In genomic region chr15:83553831-83554230, GRCm38 (mm10) we compare ENCODE assay signal across 16 mouse cellular contexts. TPM values are rescaled to one million over a fixed set of nuclear protein-coding genes. Genes with fewer than 3 reads are reported as not detected.
DNase-seq lines count a peak whose midpoint lies in the region; ATAC-seq and TF ChIP-seq lines count a peak whose summit lies in the region.
"Had no signal": no experiment of that assay in that cellular context is flagged by ENCODE, and none has a peak within 500 bp of the region (broad histone marks: within the 10 kb centered on the region; RNA-seq: fewer than 3 reads in every experiment).

No protein-coding gene starts in this region.

- H3K4me3 ChIP-seq in heart, postnatal 0 days (ENCODE audit: low read depth, low read length) = no peak overlapping the region
- H3K4me3 ChIP-seq in heart, embryonic 11.5 days (ENCODE audit: low read depth, low read length) = no peak overlapping the region
- H3K4me3 ChIP-seq in midbrain, postnatal 0 days (ENCODE audit: low read depth, low read length) = no peak overlapping the region
- no peak overlapping the region for H3K4me3 ChIP-seq in midbrain, embryonic 10.5 days
- H3K4me3 ChIP-seq: embryonic facial prominence, embryonic 12.5 days; midbrain, embryonic 15.5 days; neural tube, embryonic 12.5 days had no signal

- H3K4me1 ChIP-seq in heart, postnatal 0 days (ENCODE audit: control insufficient read depth, insufficient read depth) = peaks cover 8% of the 10 kb centered on the region; the same call in 1 of the 2 replicates
- peaks cover 5% of the 10 kb centered on the region; the same call in 1 of the 2 replicates for H3K4me1 ChIP-seq in heart, embryonic 11.5 days (ENCODE audit: control insufficient read depth, insufficient read depth, low read length)
- H3K4me1 ChIP-seq in midbrain, postnatal 0 days (ENCODE audit: insufficient read depth, low read length) = no peaks in the 10 kb centered on the region
- H3K4me1 ChIP-seq in midbrain, embryonic 10.5 days = peaks cover 15% of the 10 kb centered on the region

- no peak overlapping the region for H3K27ac ChIP-seq in heart, postnatal 0 days (ENCODE audit: low read depth)
- H3K27ac ChIP-seq in heart, embryonic 11.5 days (ENCODE audit: low read depth, low read length) = no peak overlapping the region
- no peak overlapping the region for H3K27ac ChIP-seq in midbrain, postnatal 0 days (ENCODE audit: low read depth, low read length)
- no peak overlapping the region for H3K27ac ChIP-seq in midbrain, embryonic 10.5 days (replicated peaks)
- H3K27ac ChIP-seq: embryonic facial prominence, embryonic 12.5 days; liver, embryonic 15.5 days; midbrain, embryonic 15.5 days; neural tube, embryonic 12.5 days had no signal

- H3K4me2 ChIP-seq in heart, postnatal 0 days (ENCODE audit: low read depth, low read length) = no peak overlapping the region
- no peak overlapping the region for H3K4me2 ChIP-seq in heart, embryonic 11.5 days
- H3K4me2 ChIP-seq in midbrain, postnatal 0 days (ENCODE audit: low read depth, low read length, poor library complexity, severe bottlenecking) = no peak overlapping the region

- TF ChIP-seq CTCF in heart, postnatal 0 days (IDR thresholded peaks at IDR 0.05; ENCODE audit: low read depth) = peak; percentile 31
- peak; percentile 54 for TF ChIP-seq CTCF in midbrain, postnatal 0 days (IDR thresholded peaks at IDR 0.05)

- TF ChIP-seq EP300 in heart, postnatal 0 days (IDR thresholded peaks at IDR 0.05; ENCODE audit: low read depth) = no peak

- H3K9ac ChIP-seq in heart, postnatal 0 days (replicated peaks; ENCODE audit: low read depth, low read length) = no peak overlapping the region
- H3K9ac ChIP-seq in heart, embryonic 11.5 days (ENCODE audit: low read depth, low read length) = no peak overlapping the region
- no peak overlapping the region for H3K9ac ChIP-seq in midbrain, postnatal 0 days (replicated peaks; ENCODE audit: low read length, poor library complexity, severe bottlenecking)
- H3K9ac ChIP-seq: embryonic facial prominence, embryonic 12.5 days; liver, embryonic 15.5 days; midbrain, embryonic 15.5 days; neural tube, embryonic 12.5 days had no signal

- DNase-seq in heart, postnatal 0 days (ENCODE audit: low spot score) = no peak
- DNase-seq in midbrain, postnatal 0 days (ENCODE audit: low spot score) = peak; percentile 24
- no peak for DNase-seq in midbrain, embryonic 10.5 days (ENCODE audit: low spot score)
- DNase-seq in NIH3T3 (ENCODE audit: low read depth) = peak; percentile 39
- DNase-seq in right cerebral cortex, adult 2 months (ENCODE audit: low spot score in 2 of 2) = no peak
- DNase-seq: cerebellum, adult 11-12 months; heart, adult 18-20 months; kidney, postnatal 10 days; left cerebral cortex, postnatal 4 days had no signal

- H3K36me3 ChIP-seq in heart, postnatal 0 days (replicated peaks; ENCODE audit: control insufficient read depth, insufficient read depth, low read length) = peaks cover 33% of the 10 kb centered on the region
- peaks cover 10% of the 10 kb centered on the region; the same call in 1 of the 2 replicates for H3K36me3 ChIP-seq in heart, embryonic 11.5 days (ENCODE audit: control insufficient read depth, insufficient read depth, low read length)
- H3K36me3 ChIP-seq in midbrain, postnatal 0 days (ENCODE audit: insufficient read depth, low read length) = peaks cover 25% of the 10 kb centered on the region
- H3K36me3 ChIP-seq in midbrain, embryonic 10.5 days = peaks cover 49% of the 10 kb centered on the region

- H3K9me3 ChIP-seq in heart, postnatal 0 days (replicated peaks; ENCODE audit: control insufficient read depth, low read length) = no peaks in the 10 kb centered on the region
- H3K9me3 ChIP-seq in heart, embryonic 11.5 days (replicated peaks; ENCODE audit: control insufficient read depth, low read length) = no peaks in the 10 kb centered on the region
- H3K9me3 ChIP-seq in midbrain, postnatal 0 days (ENCODE audit: low read length) = no peaks in the 10 kb centered on the region
- no peaks in the 10 kb centered on the region; the same call in 1 of the 2 replicates for H3K9me3 ChIP-seq in midbrain, embryonic 10.5 days (replicated peaks)
- H3K9me3 ChIP-seq: embryonic facial prominence, embryonic 12.5 days; G1E; liver, embryonic 15.5 days; midbrain, embryonic 15.5 days; neural tube, embryonic 12.5 days had no signal

- no peaks in the 10 kb centered on the region for H3K27me3 ChIP-seq in heart, postnatal 0 days (ENCODE audit: control insufficient read depth, insufficient read depth, low read length)
- H3K27me3 ChIP-seq in heart, embryonic 11.5 days (ENCODE audit: control insufficient read depth, insufficient read depth, low read length) = no peaks in the 10 kb centered on the region
- H3K27me3 ChIP-seq in midbrain, postnatal 0 days (ENCODE audit: insufficient read depth, low read length) = no peaks in the 10 kb centered on the region
- H3K27me3 ChIP-seq in midbrain, embryonic 10.5 days (ENCODE audit: low read depth, poor library complexity, severe bottlenecking) = no peaks in the 10 kb centered on the region
- H3K27me3 ChIP-seq: embryonic facial prominence, embryonic 12.5 days; liver, embryonic 15.5 days; midbrain, embryonic 15.5 days; neural tube, embryonic 12.5 days had no signal

- no peak for ATAC-seq in heart, postnatal 0 days (ENCODE audit: insufficient read depth, low read depth)
- ATAC-seq in heart, embryonic 11.5 days (replicated peaks; ENCODE audit: insufficient number of reproducible peaks, low FRiP score, low TSS enrichment) = no peak
- ATAC-seq in midbrain, postnatal 0 days (ENCODE audit: low FRiP score) = no peak
- ATAC-seq in inflammation-experienced regulatory T-cells, adult 6 months = no peak
- ATAC-seq: midbrain, embryonic 15.5 days had no signal

RNA-seq across cellular contexts. Expression of gene Tspo, which starts 9.6 kb away (rescaled TPM):
- total RNA-seq in heart, postnatal 0 days (2014; rRNA removed; ENCODE audit: low replicate concordance) = 264 and 335 TPM in 2 replicates
- polyA plus RNA-seq in heart, postnatal 0 days (2015; fragmentation: Nextera tagmentation; extraction: Ambion mirVana) = 205 and 210 TPM in 2 replicates
- polyA plus RNA-seq in heart, embryonic 11.5 days (2014; fragmentation: Nextera tagmentation; extraction: Ambion mirVana) = 129 and 136 TPM in 2 replicates
- total RNA-seq in midbrain, postnatal 0 days (2014; rRNA removed) = 5.5 and 8.0 TPM in 2 replicates
- 8.4 and 11.3 TPM in 2 replicates for polyA plus RNA-seq in midbrain, postnatal 0 days (2015; fragmentation: Nextera tagmentation; extraction: Ambion mirVana)
- 35.6 and 41.4 TPM in 2 replicates for polyA plus RNA-seq in midbrain, embryonic 10.5 days (2016; fragmentation: Nextera tagmentation; extraction: Ambion mirVana)
- polyA plus RNA-seq in inflammation-experienced regulatory T-cells, adult 6 months (2017; shearing (Covaris generic)) = 100 to 1,000 TPM; 311 to 463 (median 342) TPM

RNA-seq across cellular contexts. Expression of gene Mcat, which starts 9.8 kb away (rescaled TPM):
- 66.6 and 87.2 TPM in 2 replicates for total RNA-seq in heart, postnatal 0 days (2014; rRNA removed; ENCODE audit: low replicate concordance)
- polyA plus RNA-seq in heart, postnatal 0 days (2015; fragmentation: Nextera tagmentation; extraction: Ambion mirVana) = 33.5 and 36.9 TPM in 2 replicates
- polyA plus RNA-seq in heart, embryonic 11.5 days (2014; fragmentation: Nextera tagmentation; extraction: Ambion mirVana) = 28.3 and 30.3 TPM in 2 replicates
- 43.9 and 44.4 TPM in 2 replicates for total RNA-seq in midbrain, postnatal 0 days (2014; rRNA removed)
- 34.6 and 35.9 TPM in 2 replicates for polyA plus RNA-seq in midbrain, postnatal 0 days (2015; fragmentation: Nextera tagmentation; extraction: Ambion mirVana)
- 44.7 and 46.2 TPM in 2 replicates for polyA plus RNA-seq in midbrain, embryonic 10.5 days (2016; fragmentation: Nextera tagmentation; extraction: Ambion mirVana)
- 1 to 10 TPM; 3.0 to 5.2 (median 4.1) TPM for polyA plus RNA-seq in inflammation-experienced regulatory T-cells, adult 6 months (2017; shearing (Covaris generic))

RNA-seq across cellular contexts. Expression of gene Bik, which starts 27.2 kb away (rescaled TPM):
- 25.8 and 49.6 TPM in 2 replicates for total RNA-seq in heart, postnatal 0 days (2014; rRNA removed; ENCODE audit: low replicate concordance)
- polyA plus RNA-seq in heart, postnatal 0 days (2015; fragmentation: Nextera tagmentation; extraction: Ambion mirVana) = 33.8 and 37.7 TPM in 2 replicates
- 31.5 and 33.0 TPM in 2 replicates for polyA plus RNA-seq in heart, embryonic 11.5 days (2014; fragmentation: Nextera tagmentation; extraction: Ambion mirVana)
- total RNA-seq in midbrain, postnatal 0 days (2014; rRNA removed) = 0.27 TPM in 1 of 2 replicates, not detected in the other
- polyA plus RNA-seq in midbrain, postnatal 0 days (2015; fragmentation: Nextera tagmentation; extraction: Ambion mirVana) = 0.33 and 0.37 TPM in 2 replicates
- 2.9 and 3.1 TPM in 2 replicates for polyA plus RNA-seq in midbrain, embryonic 10.5 days (2016; fragmentation: Nextera tagmentation; extraction: Ambion mirVana)
- polyA plus RNA-seq in inflammation-experienced regulatory T-cells, adult 6 months (2017; shearing (Covaris generic)) = 1 to 10 TPM; 2.7 to 3.6 (median 3.4) TPM
- total RNA-seq: G1E; left cerebral cortex, postnatal 4 days had no signal
- polyA plus RNA-seq: G1E had no signal

RNA-seq across cellular contexts. Expression of gene Ttll12, which starts 41.1 kb away (rescaled TPM):
- 14.7 and 15.9 TPM in 2 replicates for total RNA-seq in heart, postnatal 0 days (2014; rRNA removed; ENCODE audit: low replicate concordance)
- polyA plus RNA-seq in heart, postnatal 0 days (2015; fragmentation: Nextera tagmentation; extraction: Ambion mirVana) = 7.8 and 8.6 TPM in 2 replicates
- 30.4 and 31.1 TPM in 2 replicates for polyA plus RNA-seq in heart, embryonic 11.5 days (2014; fragmentation: Nextera tagmentation; extraction: Ambion mirVana)
- total RNA-seq in midbrain, postnatal 0 days (2014; rRNA removed) = 50.5 and 56.4 TPM in 2 replicates
- 39.1 and 40.1 TPM in 2 replicates for polyA plus RNA-seq in midbrain, postnatal 0 days (2015; fragmentation: Nextera tagmentation; extraction: Ambion mirVana)
- polyA plus RNA-seq in midbrain, embryonic 10.5 days (2016; fragmentation: Nextera tagmentation; extraction: Ambion mirVana) = 57.0 and 57.4 TPM in 2 replicates
- 10 to 100 TPM; 11.0 to 17.4 (median 13.2) TPM for polyA plus RNA-seq in inflammation-experienced regulatory T-cells, adult 6 months (2017; shearing (Covaris generic))

RNA-seq across cellular contexts. Expression of gene Ttll1, which starts 43.1 kb away (rescaled TPM):
- 5.8 and 10.7 TPM in 2 replicates for total RNA-seq in heart, postnatal 0 days (2014; rRNA removed; ENCODE audit: low replicate concordance)
- polyA plus RNA-seq in heart, postnatal 0 days (2015; fragmentation: Nextera tagmentation; extraction: Ambion mirVana) = 23.2 and 25.7 TPM in 2 replicates
- 18.7 and 20.4 TPM in 2 replicates for polyA plus RNA-seq in heart, embryonic 11.5 days (2014; fragmentation: Nextera tagmentation; extraction: Ambion mirVana)
- total RNA-seq in midbrain, postnatal 0 days (2014; rRNA removed) = 57.8 and 60.7 TPM in 2 replicates
- 119 and 123 TPM in 2 replicates for polyA plus RNA-seq in midbrain, postnatal 0 days (2015; fragmentation: Nextera tagmentation; extraction: Ambion mirVana)
- polyA plus RNA-seq in midbrain, embryonic 10.5 days (2016; fragmentation: Nextera tagmentation; extraction: Ambion mirVana) = 34.3 and 42.6 TPM in 2 replicates
- 10 to 100 TPM in 1 of 3 experiments, 1 to 10 TPM in 2; 6.8 to 11.7 (median 9.6) TPM for polyA plus RNA-seq in inflammation-experienced regulatory T-cells, adult 6 months (2017; shearing (Covaris generic))

Comparison
In these comparisons a context has a peak if more than half of its experiments do, and no peak if none do; other contexts are left out.
1. DNase-seq: peak in midbrain, postnatal 0 days (single experiment) and NIH3T3 (single experiment); none in heart, postnatal 0 days (single experiment), midbrain, embryonic 10.5 days (single experiment) and right cerebral cortex, adult 2 months (0 of 2).